Mouse (Mus musculus) limb, embryonic 11.5 days (tissue): ENCODE data around the gene Zdhhc5. TPM values are rescaled to one million over a fixed set of nuclear protein-coding genes. Genes with fewer than 3 reads are reported as not detected.

Source experiments
- ATAC-seq: fragments of 200-750 bp; cut with Nextera tagmentation; 2 replicates; pipeline ENCODE4 v1.8.0; 2017; ENCODE audit warnings: low read depth; ENCODE audit not compliant: insufficient number of reproducible peaks, low FRiP score, low TSS enrichment
- DNase-seq: peaks from one replicate; pipeline ENCODE4 v3.0.0-alpha.2; 2015; ENCODE audit warnings: low spot score
- H3K27ac ChIP-seq: fragments of 300-500 bp; sonication (generic); replicated peaks from 2 replicates; pipeline ENCODE4 v1.5.1; 2014; ENCODE audit warnings: low read depth, mild to moderate bottlenecking, low read length
- H3K27me3 ChIP-seq: fragments of 300-500 bp; sonication (generic); 2 replicates; pipeline ENCODE4 v1.6.1; 2014; ENCODE audit warnings: mild to moderate bottlenecking, low read length, mixed read lengths; ENCODE audit not compliant: control insufficient read depth, insufficient read depth
- H3K36me3 ChIP-seq: fragments of 300-500 bp; sonication (generic); 2 replicates; pipeline ENCODE4 v1.6.1; 2014; ENCODE audit warnings: mild to moderate bottlenecking, low read length, moderate library complexity, mixed read lengths; ENCODE audit not compliant: control insufficient read depth, insufficient read depth
- H3K4me1 ChIP-seq: fragments of 300-500 bp; sonication (generic); 2 replicates; pipeline ENCODE4 v1.6.1; 2014; ENCODE audit warnings: low read length, mixed read lengths; ENCODE audit not compliant: control insufficient read depth, insufficient read depth
- H3K4me2 ChIP-seq: fragments of 300-500 bp; sonication (generic); 2 replicates; pipeline ENCODE4 v1.6.1; 2014; ENCODE audit warnings: low read depth, mild to moderate bottlenecking, moderate library complexity; ENCODE audit not compliant: severe bottlenecking
- H3K4me3 ChIP-seq: fragments of 300-500 bp; sonication (generic); 2 replicates; pipeline ENCODE4 v1.5.1; 2014; ENCODE audit warnings: low read depth, low read length
- H3K9ac ChIP-seq: fragments of 300-500 bp; sonication (generic); 2 replicates; pipeline ENCODE4 v1.6.1; 2014; ENCODE audit warnings: mild to moderate bottlenecking, low read length
- H3K9me3 ChIP-seq: fragments of 300-500 bp; sonication (generic); 2 replicates; pipeline ENCODE4 v1.6.1; 2016; ENCODE audit warnings: low read length; ENCODE audit not compliant: control insufficient read depth
- WGBS: fragments of 180-500 bp; shearing (Covaris S2); extraction: QIAGEN DNeasy Blood & Tissue Kit; methylation state at CpG from one replicate; pipeline ENCODE4 v1.1.7; 2014; 5-methylcytosine and 5-hydroxymethylcytosine counted together
- polyA plus RNA-seq: library from polyadenylated mRNA; unstranded; fragments of >200 nt; fragmentation: Nextera tagmentation; extraction: Ambion mirVana; gene quantifications from 2 replicates; pipeline ENCODE4 v1.2.1, GENCODE M21; 2014

The Zdhhc5 gene
- polyA plus RNA-seq, 1 experiment from 2014 or later: 31.1 TPM

DNA sequence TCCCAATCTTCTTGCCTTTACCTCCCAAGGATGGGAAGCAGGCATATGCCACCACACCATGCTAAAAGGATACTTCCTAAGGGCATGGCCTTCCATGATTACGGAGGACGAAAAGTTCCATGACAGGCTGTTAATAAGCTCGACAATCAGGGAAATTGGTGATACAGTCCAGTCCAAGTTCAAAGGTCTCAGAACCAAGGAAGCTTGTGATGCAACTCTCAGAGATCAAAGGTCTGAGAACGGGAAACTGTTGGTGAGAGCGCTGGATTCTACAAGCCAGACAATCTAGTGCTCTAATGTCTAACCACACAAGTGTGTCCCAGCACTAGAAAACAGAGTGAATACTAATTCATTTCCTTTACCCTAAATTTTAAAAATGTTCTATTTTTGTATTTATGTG is 41.3 kb upstream of the Zdhhc5 start:
- WGBS: 64% methylated on average over 5 of the region's 5 CpGs
- ATAC-seq (no peak), DNase-seq (no peak)
- no peaks in the 10 kb centered on the region for H3K36me3 ChIP-seq
- H3K4me1 ChIP-seq: no peaks in the 10 kb centered on the region
- no peak overlapping the region for H3K27ac ChIP-seq
- no peak overlapping the region for H3K4me2 ChIP-seq
- H3K4me3 ChIP-seq: no peak overlapping the region
- H3K9ac ChIP-seq: no peak overlapping the region
- H3K27me3 ChIP-seq: no peaks in the 10 kb centered on the region
- no peaks in the 10 kb centered on the region for H3K9me3 ChIP-seq

DNA sequence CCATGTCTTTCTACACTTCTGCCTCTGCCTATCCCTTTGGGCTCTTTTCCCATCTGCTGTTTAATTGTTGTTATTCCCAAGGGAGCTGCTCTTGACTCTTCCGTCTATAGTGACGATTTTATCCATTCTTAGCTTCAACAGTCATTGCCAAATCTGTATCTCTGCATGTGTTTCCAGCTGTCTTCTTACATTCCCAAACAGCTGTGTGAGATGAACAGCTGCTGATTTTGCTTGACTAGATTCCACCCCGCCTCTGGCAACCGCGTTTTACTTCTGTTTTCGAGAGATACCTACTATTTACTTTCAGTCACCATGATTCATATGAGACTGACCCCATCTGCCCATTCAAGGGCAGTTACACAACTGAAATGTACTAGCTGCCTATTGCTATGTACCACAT is 35.1 kb upstream of the Zdhhc5 start:
- Histone ChIP-seq H3K27ac (no peak overlapping the region), H3K36me3 (no peaks in the 10 kb centered on the region), H3K27me3 (no peaks in the 10 kb centered on the region), H3K4me1 (no peaks in the 10 kb centered on the region), H3K4me3 (no peak overlapping the region), H3K9ac (no peak overlapping the region), H3K9me3 (no peaks in the 10 kb centered on the region), H3K4me2 (no peak overlapping the region)
- WGBS: 81% methylated on average over 6 of the region's 6 CpGs
- ATAC-seq (no peak), DNase-seq (no peak)

DNA sequence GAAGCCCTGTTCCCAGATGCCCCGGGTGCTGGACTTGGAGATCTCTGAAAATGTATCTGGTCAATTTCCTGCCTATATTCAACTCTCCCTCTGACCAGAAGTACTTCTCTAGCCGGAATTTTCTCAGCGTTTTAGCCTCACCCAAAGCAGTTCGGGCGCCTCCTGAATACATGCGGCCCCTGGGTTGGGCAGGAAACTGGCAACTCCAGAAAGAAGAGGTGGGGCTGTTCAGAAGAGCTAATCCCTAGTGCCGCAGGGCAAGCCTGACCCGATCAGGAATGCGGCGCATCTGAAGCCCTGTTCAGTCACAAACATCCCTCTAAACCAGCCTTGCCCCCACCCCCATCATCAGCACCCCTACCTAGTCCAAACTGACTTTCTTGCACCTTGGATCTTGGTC is 29.1 kb upstream of the Zdhhc5 start:
- peaks cover 24% of the 10 kb centered on the region for H3K4me1 ChIP-seq
- peak; percentile 4 for ATAC-seq

DNA sequence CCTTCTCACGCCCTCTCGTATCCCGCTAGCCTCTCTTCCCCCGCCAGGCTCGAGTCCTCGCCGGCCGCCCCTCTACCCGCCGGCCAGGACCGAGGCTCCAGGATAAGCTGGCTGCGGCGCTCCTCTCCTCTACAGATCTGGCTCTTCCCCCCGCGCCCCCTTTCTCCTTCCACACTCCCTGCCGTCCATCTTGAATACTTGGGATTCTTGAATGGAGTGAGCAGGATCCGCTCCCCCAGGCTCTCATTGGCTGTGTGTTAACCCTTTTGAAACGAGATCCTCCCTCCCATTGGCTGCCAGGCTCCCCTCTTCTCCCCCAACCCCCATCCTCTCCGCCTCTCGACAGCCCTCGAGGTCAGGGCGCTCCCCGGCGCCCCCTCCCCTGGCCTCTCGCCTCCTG is 28.6 kb upstream of the Zdhhc5 start, which contains the start of gene Gm19426:
TSS of gene Gm19426 (minus strand) at position 95 of the 400 bp plus-strand sequence.
- DNase-seq (peak; percentile 92), ATAC-seq (peak; percentile 80)
- H3K27me3 ChIP-seq: no peaks in the 10 kb centered on the region
- H3K4me1 ChIP-seq: peaks cover 27% of the 10 kb centered on the region
- peak within 1 kb of the TSS; percentile 86 for H3K4me2 ChIP-seq
- no peaks in the 10 kb centered on the region; the same call in 1 of the 2 replicates for H3K36me3 ChIP-seq
- H3K9ac ChIP-seq: peak within 1 kb of the TSS; percentile 98
- peak within 1 kb of the TSS; percentile 98 for H3K27ac ChIP-seq
- peak within 1 kb of the TSS; percentile 88 for H3K4me3 ChIP-seq
- no peaks in the 10 kb centered on the region for H3K9me3 ChIP-seq
- under 1% methylated on average over 25 of the region's 25 CpGs for WGBS

More for the DNA sequence above, 29.1 kb upstream of the Zdhhc5 start:
- Histone ChIP-seq H3K4me2 (peak overlapping the region; percentile 39), H3K27me3 (no peaks in the 10 kb centered on the region), H3K9ac (peak overlapping the region; percentile 98), H3K4me3 (peak overlapping the region; percentile 88), H3K36me3 (no peaks in the 10 kb centered on the region; the same call in 1 of the 2 replicates), H3K9me3 (no peaks in the 10 kb centered on the region), H3K27ac (peak overlapping the region; percentile 98)
- DNase-seq: peak; percentile 76
- under 1% methylated on average over 10 of the region's 10 CpGs for WGBS

DNA sequence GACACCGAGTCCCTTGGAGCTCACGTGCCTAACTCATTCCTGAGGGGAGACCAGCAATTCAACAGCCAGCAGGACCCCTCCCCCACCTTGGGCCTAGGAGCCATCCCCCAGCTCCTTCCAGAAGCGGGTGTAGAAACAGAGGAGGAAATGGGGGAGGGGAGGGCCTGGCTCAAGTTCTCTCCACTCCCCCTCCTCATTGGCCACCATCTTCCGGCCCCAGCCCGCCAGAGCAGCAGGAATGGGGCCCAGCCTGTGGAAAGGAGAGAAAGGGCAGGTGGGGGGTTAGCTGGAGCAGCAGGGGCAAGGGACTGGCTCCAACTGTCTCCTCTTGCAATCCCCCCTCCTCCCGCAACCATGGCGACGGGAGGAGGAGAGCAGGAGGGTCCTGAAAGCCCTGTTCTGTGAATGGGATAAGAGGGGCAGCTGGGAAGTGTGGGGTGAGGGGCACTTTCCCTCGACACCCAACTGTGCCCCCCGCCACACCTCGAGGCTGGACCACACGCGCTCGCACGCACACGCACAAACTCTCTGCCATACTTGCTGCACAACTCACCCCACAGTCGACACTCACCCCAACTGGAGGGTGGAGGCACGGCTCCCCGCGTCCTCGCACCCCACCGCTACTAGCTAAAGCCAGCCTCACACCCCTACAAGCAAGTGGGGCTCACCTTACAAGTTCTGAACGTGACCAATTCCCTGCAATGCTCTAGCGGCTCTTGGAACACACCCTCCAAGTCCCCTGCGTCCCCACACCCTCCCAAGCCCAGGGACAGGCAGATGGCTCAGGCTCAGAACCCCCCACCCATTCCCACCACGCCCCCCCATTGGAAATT is 27.7 kb upstream of the Zdhhc5 start:
- ATAC-seq (peak; percentile 91), DNase-seq (peak; percentile 95)
- H3K27ac ChIP-seq: peak overlapping the region; percentile 98
- H3K4me1 ChIP-seq: peaks cover 34% of the 10 kb centered on the region
- peak overlapping the region; percentile 98 for H3K9ac ChIP-seq
- no peaks in the 10 kb centered on the region for H3K9me3 ChIP-seq
- under 1% methylated on average over 25 of the region's 26 CpGs for WGBS
- H3K36me3 ChIP-seq: no peaks in the 10 kb centered on the region; the same call in 1 of the 2 replicates
- peak overlapping the region; percentile 86 for H3K4me2 ChIP-seq
- H3K4me3 ChIP-seq: peak overlapping the region; percentile 88
- no peaks in the 10 kb centered on the region for H3K27me3 ChIP-seq

DNA sequence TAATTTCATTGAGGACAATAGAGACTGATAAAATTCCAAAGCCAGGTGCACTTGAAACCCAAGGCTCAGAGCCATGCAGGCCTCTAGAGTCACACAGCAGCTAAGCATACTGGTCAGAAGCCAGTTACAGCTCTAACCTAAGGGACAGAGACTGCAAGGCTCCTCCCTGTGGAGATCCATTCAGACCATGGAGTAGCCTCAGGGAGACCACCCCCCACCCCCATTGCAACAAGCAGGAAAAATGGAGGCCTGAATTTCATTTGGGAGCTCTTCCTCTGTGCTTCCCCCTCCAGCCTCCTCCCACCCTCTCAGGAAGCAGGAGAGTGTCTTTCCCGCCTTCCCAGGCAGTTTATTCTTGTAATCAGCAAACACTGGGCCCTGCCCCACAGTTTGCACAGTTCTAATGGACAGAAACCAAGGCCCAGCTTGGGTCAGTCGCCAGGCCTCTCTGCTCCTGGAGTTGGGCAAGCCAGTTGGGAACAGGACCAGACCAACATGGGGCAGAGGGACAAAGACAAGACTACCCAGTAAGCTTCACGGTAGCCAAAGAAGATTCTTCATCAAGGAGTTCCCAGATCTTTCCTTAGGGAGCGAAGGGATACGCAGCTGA is 27.0 kb upstream of the Zdhhc5 start:
- Histone ChIP-seq H3K36me3 (no peaks in the 10 kb centered on the region; the same call in 1 of the 2 replicates), H3K27me3 (no peaks in the 10 kb centered on the region), H3K9ac (peak overlapping the region; percentile 61), H3K4me3 (peak overlapping the region; percentile 88), H3K9me3 (no peaks in the 10 kb centered on the region), H3K4me2 (peak overlapping the region; percentile 86), H3K4me1 (peaks cover 39% of the 10 kb centered on the region), H3K27ac (peak overlapping the region; percentile 98)
- 2% methylated on average over 5 of the region's 5 CpGs for WGBS
- ATAC-seq: no peak
- no peak for DNase-seq

DNA sequence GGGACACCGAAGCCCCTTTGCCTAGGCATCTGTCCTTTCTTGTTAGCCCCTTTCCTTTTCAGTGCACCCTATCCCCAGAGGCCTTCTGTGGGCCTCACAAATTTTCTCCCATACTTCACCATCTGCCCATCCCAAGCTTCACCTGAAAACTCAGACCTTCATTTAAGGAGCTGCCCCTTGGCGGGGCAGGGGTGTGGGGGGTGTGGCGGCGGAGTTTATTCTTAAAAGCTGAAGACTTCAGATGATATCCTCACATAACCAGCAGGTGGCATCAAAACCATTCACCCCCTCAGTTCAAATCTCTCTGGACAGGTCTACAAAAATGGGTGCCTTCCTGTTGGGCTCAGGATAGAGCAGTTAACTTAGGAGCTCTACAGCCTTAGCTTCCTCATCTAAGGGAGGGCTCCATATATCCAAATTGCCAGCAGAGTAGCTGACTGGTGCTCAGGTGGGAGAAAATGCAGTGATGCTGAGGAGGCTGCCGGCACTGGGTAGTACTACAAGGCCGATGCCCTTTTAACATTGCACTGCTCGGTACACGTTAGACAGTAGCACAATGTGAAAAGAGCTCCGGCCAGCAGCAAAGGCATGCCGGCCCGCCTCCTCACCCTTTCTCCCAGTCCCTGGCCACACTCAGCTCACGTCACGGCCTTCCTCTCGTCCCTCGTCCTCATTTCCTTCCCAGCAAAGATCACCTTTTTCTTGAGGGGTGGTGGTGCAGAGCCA is 25.8 kb upstream of the Zdhhc5 start:
- WGBS: 89% methylated on average over 15 of the region's 15 CpGs
- H3K27ac ChIP-seq: 0 out of 2 replicates have a peak overlapping the region, but pooled peaks have one; percentile 98
- DNase-seq: peak; percentile 23
- H3K4me1 ChIP-seq: peaks cover 50% of the 10 kb centered on the region
- no peak for ATAC-seq
- H3K9me3 ChIP-seq: no peaks in the 10 kb centered on the region
- H3K4me2 ChIP-seq: peak overlapping the region; percentile 86; the same call in 1 of the 2 replicates
- H3K9ac ChIP-seq: no peak overlapping the region
- 0 out of 2 replicates have a peak overlapping the region, but pooled peaks have one; percentile 88 for H3K4me3 ChIP-seq
- no peaks in the 10 kb centered on the region for H3K27me3 ChIP-seq
- no peaks in the 10 kb centered on the region; the same call in 1 of the 2 replicates for H3K36me3 ChIP-seq
